Mouse (Mus musculus): Measurements from ENCODE around the gene Kdm6b.
A peak's percentile ranks its signal among the peaks of the same experiment; 100 is the strongest.

GRCm38 (mm10) chr11:69398059-69398458 lies 15.4 kb downstream of the Kdm6b start, which contains the start of gene Tmem88:
- TF ChIP-seq CTCF (conservative IDR thresholded peaks at IDR 0.05 in 1 of 2, IDR thresholded peaks at IDR 0.05 in 1 of 2; ENCODE audit: low read depth in 2 of 2, low read length in 2 of 2): no peak
- TF ChIP-seq MXI1 (IDR thresholded peaks at IDR 0.05; ENCODE audit: low read depth, low read length): no peak
- no peak for TF ChIP-seq MYC (IDR thresholded peaks at IDR 0.05; ENCODE audit: low read depth, low read length)
- TF ChIP-seq POLR2A (IDR thresholded peaks at IDR 0.05; ENCODE audit: low read depth, low read length): no peak
- TF ChIP-seq USF2 (conservative IDR thresholded peaks at IDR 0.05; ENCODE audit: low read depth, low read length): no peak
- TF ChIP-seq EP300 (IDR thresholded peaks at IDR 0.05; ENCODE audit: low read length): no peak
- TF ChIP-seq CHD2 (IDR thresholded peaks at IDR 0.05; ENCODE audit: low read length): no peak
- 0 out of 2 replicates have a peak, but pooled peaks have one; percentile 31 for TF ChIP-seq ZMIZ1 (IDR thresholded peaks at IDR 0.05; ENCODE audit: low read depth, low read length)
- no peak for TF ChIP-seq BHLHE40 (IDR thresholded peaks at IDR 0.05; ENCODE audit: low read depth, low read length)
- no peak for TF ChIP-seq MAZ (IDR thresholded peaks at IDR 0.05; ENCODE audit: low read depth, low read length)
- TF ChIP-seq ELF1 (IDR thresholded peaks at IDR 0.05; ENCODE audit: low read depth, low read length): no peak
- no peak for TF ChIP-seq RCOR1 (conservative IDR thresholded peaks at IDR 0.05; ENCODE audit: low read depth, low read length)
